Mouse (Mus musculus): ENCODE measurements around the gene Tbc1d22a.

The Tbc1d22a gene

GRCm38 (mm10) chr15:86508406-86509176 is 294.3 kb downstream of the Tbc1d22a start:
- no peak for DNase-seq (ENCODE audit: low read depth)

- DNase-seq (ENCODE audit: low read depth), result no peak
Observed at GRCm38 (mm10) chr15:86509601-86510000, 295.3 kb downstream of the Tbc1d22a start.

DNA sequence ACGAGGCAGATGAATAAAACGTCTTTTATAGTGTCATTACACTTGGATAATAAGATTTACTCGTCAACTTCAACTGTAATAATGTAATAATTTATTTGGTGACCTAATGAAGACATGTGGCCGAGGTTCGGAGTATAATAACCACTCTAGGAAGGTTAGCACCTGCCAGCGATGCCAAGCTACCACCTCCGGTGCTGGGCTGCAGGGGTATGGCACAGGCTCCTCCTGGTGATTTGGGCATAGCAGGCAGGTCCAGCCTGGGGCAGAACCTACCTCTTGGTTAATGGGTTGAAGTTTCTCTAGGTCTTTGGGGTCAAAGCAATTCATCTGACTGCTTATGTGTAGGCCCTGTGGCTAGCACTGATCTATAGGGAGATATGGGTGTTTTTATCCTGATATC is 296.9 kb downstream of the Tbc1d22a start:
- no peak for DNase-seq (ENCODE audit: low read depth)

- DNase-seq (ENCODE audit: low read depth), result no peak
Observed at GRCm38 (mm10) chr15:86513336-86513735, 299.1 kb downstream of the Tbc1d22a start.

GRCm38 (mm10) chr15:86520201-86520600 is 305.9 kb downstream of the Tbc1d22a start:
- no peak for DNase-seq (ENCODE audit: low read depth)

DNA sequence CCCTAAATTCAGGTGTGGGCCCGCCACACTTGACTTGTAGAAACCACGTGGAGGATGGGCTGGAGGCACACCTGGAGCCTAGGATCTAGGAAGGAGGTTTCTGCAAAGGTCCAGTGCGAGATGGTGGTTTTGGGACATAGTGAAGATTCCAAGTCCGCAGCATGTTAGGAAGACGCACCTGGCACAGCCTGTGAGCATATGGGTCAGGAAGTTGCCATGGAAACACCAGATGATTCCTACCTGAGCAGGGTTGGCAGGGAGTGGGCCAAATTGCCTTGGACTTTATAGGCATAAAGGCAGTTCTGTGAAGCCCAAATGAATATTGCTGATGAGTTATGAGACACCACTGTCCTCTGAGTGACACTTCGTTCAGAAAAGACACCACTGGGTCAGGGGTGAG is 321.1 kb downstream of the Tbc1d22a start:
- DNase-seq (ENCODE audit: low read depth), result no peak

- no peak for DNase-seq (ENCODE audit: low read depth)
Observed at GRCm38 (mm10) chr15:86542371-86542770, 328.1 kb downstream of the Tbc1d22a start.

DNA sequence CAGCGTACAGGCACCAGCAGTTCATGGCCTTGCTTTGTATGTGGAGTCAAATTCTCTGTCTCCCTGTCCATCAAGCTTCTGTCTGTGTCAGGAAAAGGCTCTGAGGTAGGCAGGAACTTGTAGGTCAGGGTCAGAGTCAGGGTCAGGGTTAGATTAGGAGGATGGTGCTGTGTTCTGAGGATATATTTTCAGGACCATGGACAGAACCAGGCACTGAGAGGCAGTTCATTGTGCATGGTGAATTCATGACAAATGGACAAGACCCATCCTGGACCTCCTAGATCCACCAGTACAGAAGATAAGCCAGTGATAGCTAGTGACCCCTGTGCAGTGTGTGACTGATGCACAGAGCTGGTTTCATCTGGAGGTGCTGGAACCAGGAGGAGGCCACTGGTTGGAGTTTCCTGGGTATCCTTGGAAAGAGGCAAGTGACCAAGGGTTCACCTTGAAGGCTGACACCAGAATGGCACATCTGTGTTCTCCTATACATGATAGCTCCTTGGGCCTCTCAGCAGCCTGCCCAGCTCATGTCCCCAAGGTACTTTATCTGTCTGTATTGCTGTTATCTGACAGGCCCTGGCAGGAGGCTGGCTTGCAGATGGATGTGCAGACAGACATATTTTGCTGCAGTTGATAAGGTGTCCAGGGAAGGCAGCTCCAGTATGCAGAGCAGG is 330.0 kb downstream of the Tbc1d22a start:
- no peak for DNase-seq (ENCODE audit: low read depth)
